Mouse (Mus musculus): ENCODE data around the gene Dok4. TPM values are rescaled to one million over a fixed set of nuclear protein-coding genes. Genes with fewer than 3 reads are reported as not detected.
"Not testable (repeated sequence)": the region's sequence is repeated elsewhere in the genome, so short reads cannot be mapped to it uniquely, and the experiment has no call there.

Dok4 gene
- polyA plus RNA-seq, 1 experiment from 2014 or later = 28.8 TPM

GRCm38 (mm10) chr8:94838600-94838999, 37.5 kb downstream of the Dok4 start:
- Histone ChIP-seq H3K27ac (ENCODE audit: low read length) (peak overlapping the region; percentile 96), H3K27me3 (ENCODE audit: control insufficient read depth, insufficient read depth, low read length) (no peaks in the 10 kb centered on the region), H3K4me2 (ENCODE audit: low read depth, low read length) (peak overlapping the region; percentile 72), H3K36me3 (ENCODE audit: control insufficient read depth, insufficient read depth, low read length) (no peaks in the 10 kb centered on the region), H3K9me3 (replicated peaks; ENCODE audit: control insufficient read depth, low read length) (no peaks in the 10 kb centered on the region), H3K4me3 (replicated peaks; ENCODE audit: low read length) (peak overlapping the region; percentile 98), H3K9ac (ENCODE audit: low read length) (peak overlapping the region; percentile 98), H3K4me1 (ENCODE audit: control insufficient read depth, insufficient read depth, low read length) (peaks cover 16% of the 10 kb centered on the region)
- ATAC-seq (ENCODE audit: insufficient read depth, low FRiP score) = peak; percentile 62
- 0% methylated on average over 24 of the region's 24 CpGs for WGBS

DNA sequence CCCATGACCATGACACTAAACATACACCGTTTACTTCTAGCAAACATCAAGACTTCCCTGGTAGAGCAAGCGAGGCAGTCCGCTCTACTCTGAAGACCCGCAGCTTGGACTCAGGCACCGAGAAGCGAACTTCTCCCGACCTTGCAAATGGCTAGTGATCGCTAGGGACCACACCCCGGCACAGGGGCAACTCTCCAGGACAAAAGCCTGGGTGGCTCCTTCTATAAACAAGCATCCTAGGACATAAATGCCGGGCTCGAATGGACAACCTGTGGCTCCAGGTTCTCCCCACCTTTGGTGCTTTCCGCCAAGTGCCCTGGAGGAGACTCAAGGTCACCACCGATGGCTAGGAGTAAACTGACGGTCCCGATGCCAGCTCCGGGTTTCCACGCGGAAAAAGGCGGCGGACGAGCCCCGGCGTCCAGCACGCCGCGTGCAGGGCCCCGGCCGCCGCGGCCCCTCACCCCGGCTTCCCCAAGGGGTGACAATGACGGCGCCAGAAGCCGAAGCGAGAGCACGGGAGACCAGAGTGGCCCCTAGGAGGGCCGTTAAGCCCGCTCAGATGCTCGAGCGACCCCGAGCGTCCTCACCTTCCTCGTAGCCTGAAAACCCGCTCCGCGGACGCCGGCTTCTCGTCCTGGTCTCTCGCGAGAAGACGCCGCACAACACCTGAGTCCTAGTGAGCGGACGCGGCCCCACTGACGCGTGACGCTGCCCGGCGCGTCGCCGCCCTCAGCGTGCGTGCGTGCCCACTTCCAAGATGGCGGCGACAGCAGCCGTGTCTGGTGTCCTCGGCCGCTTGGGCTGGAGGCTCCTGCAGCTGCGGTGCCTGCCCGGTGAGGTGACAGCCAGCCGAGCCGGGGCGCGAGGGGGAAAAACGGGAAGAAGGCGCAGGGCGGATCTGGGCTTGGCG, 38.2 kb downstream of the Dok4 start, which contains the start of the genes Coq9 and Ciapin1:
Gene Coq9, plus strand, starts transcription at position 660 of the 913 bp plus-strand sequence.
Gene Ciapin1, minus strand, starts transcription at position 697 of the 913 bp plus-strand sequence.
- Histone ChIP-seq H3K27ac (ENCODE audit: low read length) (peak within 1 kb of the TSS; percentile 96), H3K9ac (ENCODE audit: low read length) (peak within 1 kb of the TSS; percentile 98), H3K4me3 (replicated peaks; ENCODE audit: low read length) (peak within 1 kb of the TSS; percentile 98), H3K36me3 (ENCODE audit: control insufficient read depth, insufficient read depth, low read length) (no peaks in the 10 kb centered on the region), H3K27me3 (ENCODE audit: control insufficient read depth, insufficient read depth, low read length) (no peaks in the 10 kb centered on the region), H3K4me2 (ENCODE audit: low read depth, low read length) (peak within 1 kb of the TSS; percentile 90), H3K4me1 (ENCODE audit: control insufficient read depth, insufficient read depth, low read length) (peaks cover 16% of the 10 kb centered on the region), H3K9me3 (replicated peaks; ENCODE audit: control insufficient read depth, low read length) (no peaks in the 10 kb centered on the region)
- under 1% methylated on average over 82 of the region's 82 CpGs for WGBS
- ATAC-seq (ENCODE audit: insufficient read depth, low FRiP score) = peak; percentile 98

- Histone ChIP-seq H3K4me2 (ENCODE audit: low read depth, low read length) (peak overlapping the region; percentile 90), H3K27me3 (ENCODE audit: control insufficient read depth, insufficient read depth, low read length) (no peaks in the 10 kb centered on the region), H3K4me1 (ENCODE audit: control insufficient read depth, insufficient read depth, low read length) (peaks cover 16% of the 10 kb centered on the region), H3K9ac (ENCODE audit: low read length) (peak overlapping the region; percentile 98), H3K36me3 (ENCODE audit: control insufficient read depth, insufficient read depth, low read length) (peaks cover 2% of the 10 kb centered on the region; the same call in 1 of the 2 replicates), H3K27ac (ENCODE audit: low read length) (no peak overlapping the region), H3K4me3 (replicated peaks; ENCODE audit: low read length) (peak overlapping the region; percentile 98), H3K9me3 (replicated peaks; ENCODE audit: control insufficient read depth, low read length) (no peaks in the 10 kb centered on the region)
- WGBS = 52% methylated on average over 11 of the region's 11 CpGs
- ATAC-seq (ENCODE audit: insufficient read depth, low FRiP score) = no peak
Observed at GRCm38 (mm10) chr8:94836456-94837240, 39.5 kb downstream of the Dok4 start.

DNA sequence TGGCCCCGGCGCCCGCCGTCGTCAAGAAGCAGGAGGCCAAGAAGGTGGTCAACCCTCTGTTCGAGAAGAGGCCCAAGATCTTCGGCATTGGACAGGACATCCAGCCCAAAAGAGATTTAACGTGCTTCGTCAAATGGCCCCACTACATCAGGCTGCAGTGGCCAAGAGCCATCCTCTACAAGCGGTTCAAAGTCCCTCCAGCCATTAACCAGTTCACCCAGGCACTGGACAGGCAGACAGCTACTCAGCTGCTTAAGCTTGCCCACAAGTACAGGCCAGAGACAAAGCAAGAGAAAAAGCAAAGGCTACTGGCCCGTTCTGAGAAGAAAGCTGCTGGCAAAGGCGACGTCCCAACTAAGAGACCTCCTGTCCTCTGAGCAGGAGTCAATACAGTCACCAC, 40.4 kb downstream of the Dok4 start:
- H3K9me3 ChIP-seq (replicated peaks; ENCODE audit: control insufficient read depth, low read length); H3K27ac ChIP-seq (ENCODE audit: low read length); H3K27me3 ChIP-seq (ENCODE audit: control insufficient read depth, insufficient read depth, low read length); ATAC-seq (ENCODE audit: insufficient read depth, low FRiP score); H3K9ac ChIP-seq (ENCODE audit: low read length); H3K4me3 ChIP-seq (replicated peaks; ENCODE audit: low read length); H3K36me3 ChIP-seq (ENCODE audit: control insufficient read depth, insufficient read depth, low read length); H3K4me2 ChIP-seq (ENCODE audit: low read depth, low read length): not testable (repeated sequence)
- 95% methylated on average over 13 of the region's 13 CpGs for WGBS
- peaks cover 16% of the 10 kb centered on the region for H3K4me1 ChIP-seq (ENCODE audit: control insufficient read depth, insufficient read depth, low read length)

DNA sequence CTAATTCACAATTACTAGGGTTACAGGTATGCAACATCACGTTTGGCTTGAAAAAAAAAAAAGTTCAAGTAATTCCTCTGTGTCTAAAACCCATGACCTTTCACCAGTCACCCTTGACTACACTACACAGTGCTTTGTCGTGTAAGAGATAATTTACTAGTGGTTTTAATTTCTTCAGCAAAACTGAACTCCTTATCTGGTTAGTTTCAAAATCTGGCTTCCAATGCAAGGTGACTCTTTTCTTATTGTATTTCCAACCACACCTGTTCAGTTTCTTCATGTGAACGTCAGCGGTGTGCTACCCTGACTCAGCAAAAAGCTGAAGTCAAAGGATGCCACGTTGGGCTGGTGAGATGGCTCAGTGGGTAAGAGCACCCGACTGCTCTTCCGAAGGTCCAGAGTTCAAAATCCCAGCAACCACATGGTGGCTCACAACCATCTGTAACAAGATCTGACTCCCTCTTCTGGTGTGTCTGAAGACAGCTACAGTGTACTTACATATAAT, 42.2 kb downstream of the Dok4 start:
- H3K4me2 ChIP-seq (ENCODE audit: low read depth, low read length); H3K9ac ChIP-seq (ENCODE audit: low read length); H3K4me3 ChIP-seq (replicated peaks; ENCODE audit: low read length); H3K27me3 ChIP-seq (ENCODE audit: control insufficient read depth, insufficient read depth, low read length); ATAC-seq (ENCODE audit: insufficient read depth, low FRiP score); H3K9me3 ChIP-seq (replicated peaks; ENCODE audit: control insufficient read depth, low read length); H3K27ac ChIP-seq (ENCODE audit: low read length): not testable (repeated sequence)
- Histone ChIP-seq H3K36me3 (ENCODE audit: control insufficient read depth, insufficient read depth, low read length) (peaks cover 15% of the 10 kb centered on the region), H3K4me1 (ENCODE audit: control insufficient read depth, insufficient read depth, low read length) (peaks cover 12% of the 10 kb centered on the region)
- WGBS = 62% methylated on average over 7 of the region's 7 CpGs

DNA sequence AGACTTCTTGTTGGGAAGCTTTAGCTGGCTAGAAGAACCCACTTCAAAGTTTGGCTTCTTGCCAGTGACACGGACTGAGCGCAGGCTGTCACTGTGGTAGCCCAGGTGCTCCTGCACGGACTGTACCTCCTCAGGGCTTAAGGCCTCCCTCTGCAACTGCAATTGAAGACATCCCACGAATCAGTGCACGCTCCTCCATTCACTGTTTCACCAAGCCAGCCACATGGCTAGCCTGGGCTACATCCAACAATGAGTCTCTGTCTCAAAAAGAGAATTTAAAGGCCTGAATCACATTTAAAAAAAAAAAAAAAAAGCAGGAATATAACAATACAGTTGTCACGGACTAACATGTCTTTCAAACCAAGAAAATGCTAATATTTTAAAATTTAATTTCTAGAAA, 47.8 kb downstream of the Dok4 start:
- Histone ChIP-seq H3K27ac (ENCODE audit: low read length) (no peak overlapping the region), H3K27me3 (ENCODE audit: control insufficient read depth, insufficient read depth, low read length) (no peaks in the 10 kb centered on the region), H3K9ac (ENCODE audit: low read length) (no peak overlapping the region), H3K4me3 (replicated peaks; ENCODE audit: low read length) (no peak overlapping the region), H3K4me1 (ENCODE audit: control insufficient read depth, insufficient read depth, low read length) (no peaks in the 10 kb centered on the region), H3K36me3 (ENCODE audit: control insufficient read depth, insufficient read depth, low read length) (peaks cover 36% of the 10 kb centered on the region), H3K4me2 (ENCODE audit: low read depth, low read length) (no peak overlapping the region), H3K9me3 (replicated peaks; ENCODE audit: control insufficient read depth, low read length) (no peaks in the 10 kb centered on the region)
- ATAC-seq (ENCODE audit: insufficient read depth, low FRiP score) = no peak
- 88% methylated on average over 6 of the region's 6 CpGs for WGBS

DNA sequence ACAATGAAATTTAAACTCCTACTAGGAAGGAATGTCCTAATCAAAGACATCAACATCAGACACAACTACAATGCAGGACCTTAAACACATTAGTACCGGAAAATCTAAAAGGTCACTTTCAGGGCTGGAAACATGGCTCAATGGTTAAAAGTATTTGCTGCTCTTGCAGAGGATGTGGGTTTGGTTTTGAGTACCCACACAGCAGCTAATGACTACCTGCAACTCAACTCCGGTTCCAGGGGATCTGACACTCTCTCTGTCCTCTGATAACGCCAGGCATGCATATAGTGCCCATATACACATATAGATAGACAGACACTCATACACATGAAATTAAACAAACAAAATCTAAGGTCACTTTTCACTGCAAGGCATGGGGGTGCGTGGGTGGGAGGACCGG, 49.9 kb downstream of the Dok4 start:
- no peaks in the 10 kb centered on the region for H3K9me3 ChIP-seq (replicated peaks; ENCODE audit: control insufficient read depth, low read length)
- WGBS = 95% methylated on average over 5 of the region's 5 CpGs
- H3K36me3 ChIP-seq (ENCODE audit: control insufficient read depth, insufficient read depth, low read length) = peaks cover 31% of the 10 kb centered on the region
- H3K4me2 ChIP-seq (ENCODE audit: low read depth, low read length) = no peak overlapping the region
- no peak overlapping the region for H3K4me3 ChIP-seq (replicated peaks; ENCODE audit: low read length)
- H3K27me3 ChIP-seq (ENCODE audit: control insufficient read depth, insufficient read depth, low read length) = no peaks in the 10 kb centered on the region
- no peak overlapping the region for H3K27ac ChIP-seq (ENCODE audit: low read length)
- no peak overlapping the region for H3K9ac ChIP-seq (ENCODE audit: low read length)
- ATAC-seq (ENCODE audit: insufficient read depth, low FRiP score) = no peak
- no peaks in the 10 kb centered on the region for H3K4me1 ChIP-seq (ENCODE audit: control insufficient read depth, insufficient read depth, low read length)

- Histone ChIP-seq H3K36me3 (ENCODE audit: control insufficient read depth, insufficient read depth, low read length) (peaks cover 24% of the 10 kb centered on the region), H3K4me2 (ENCODE audit: low read depth, low read length) (no peak overlapping the region), H3K4me3 (replicated peaks; ENCODE audit: low read length) (no peak overlapping the region), H3K27me3 (ENCODE audit: control insufficient read depth, insufficient read depth, low read length) (no peaks in the 10 kb centered on the region), H3K4me1 (ENCODE audit: control insufficient read depth, insufficient read depth, low read length) (no peaks in the 10 kb centered on the region), H3K27ac (ENCODE audit: low read length) (no peak overlapping the region), H3K9ac (ENCODE audit: low read length) (no peak overlapping the region), H3K9me3 (replicated peaks; ENCODE audit: control insufficient read depth, low read length) (no peaks in the 10 kb centered on the region)
- WGBS = 88% methylated on average over 6 of the region's 6 CpGs
- no peak for ATAC-seq (ENCODE audit: insufficient read depth, low FRiP score)
Observed at GRCm38 (mm10) chr8:94825170-94825569, 51.0 kb downstream of the Dok4 start.
